Mouse (Mus musculus): ENCODE measurements around the gene Ccdc47.

The Ccdc47 gene

GRCm38 (mm10) chr11:106198277-106198676 is 17.9 kb downstream of the Ccdc47 start:
- WGBS = 92% methylated on average over 4 of the region's 4 CpGs

DNA sequence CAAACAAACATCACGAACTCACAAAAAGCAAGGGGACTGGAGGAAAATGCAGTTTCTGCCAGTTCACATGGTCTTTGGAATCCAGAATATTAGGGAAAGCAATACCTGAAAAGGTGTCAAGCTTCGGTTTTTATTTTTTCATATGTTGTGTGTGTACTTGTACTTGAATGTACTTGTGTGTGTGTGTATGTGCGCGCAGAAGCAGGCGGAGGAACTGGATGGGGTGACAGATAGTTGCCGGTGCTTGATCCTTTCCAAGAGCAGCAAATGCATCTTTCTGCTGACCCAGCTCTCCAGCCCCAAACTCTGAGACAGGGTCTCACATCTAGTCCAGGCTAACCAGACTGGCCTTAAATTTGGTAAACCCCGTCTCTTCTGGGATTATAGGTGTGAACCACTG is 21.3 kb downstream of the Ccdc47 start:
- 88% methylated on average over 7 of the region's 7 CpGs for WGBS

DNA sequence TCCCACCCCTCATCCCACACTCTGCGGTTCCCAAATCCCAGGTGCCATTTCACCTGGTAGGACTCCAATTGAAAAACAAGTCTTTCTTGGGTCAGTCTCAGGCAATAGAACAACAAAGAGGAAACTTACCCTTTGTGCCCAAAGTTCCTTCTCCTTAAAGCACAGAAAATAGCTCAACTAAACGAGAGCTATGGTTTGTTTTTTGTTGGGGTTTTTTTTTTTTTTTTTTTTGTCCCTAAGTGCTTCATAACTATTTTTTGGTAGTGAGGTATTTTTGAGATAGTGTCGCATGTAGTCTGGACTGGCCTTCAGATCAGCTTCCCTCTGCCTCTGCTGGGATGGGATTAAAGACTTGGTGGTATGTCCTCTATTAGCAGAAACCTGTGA is 22.0 kb downstream of the Ccdc47 start:
- WGBS = 16% methylated on average over 3 of the region's 3 CpGs

DNA sequence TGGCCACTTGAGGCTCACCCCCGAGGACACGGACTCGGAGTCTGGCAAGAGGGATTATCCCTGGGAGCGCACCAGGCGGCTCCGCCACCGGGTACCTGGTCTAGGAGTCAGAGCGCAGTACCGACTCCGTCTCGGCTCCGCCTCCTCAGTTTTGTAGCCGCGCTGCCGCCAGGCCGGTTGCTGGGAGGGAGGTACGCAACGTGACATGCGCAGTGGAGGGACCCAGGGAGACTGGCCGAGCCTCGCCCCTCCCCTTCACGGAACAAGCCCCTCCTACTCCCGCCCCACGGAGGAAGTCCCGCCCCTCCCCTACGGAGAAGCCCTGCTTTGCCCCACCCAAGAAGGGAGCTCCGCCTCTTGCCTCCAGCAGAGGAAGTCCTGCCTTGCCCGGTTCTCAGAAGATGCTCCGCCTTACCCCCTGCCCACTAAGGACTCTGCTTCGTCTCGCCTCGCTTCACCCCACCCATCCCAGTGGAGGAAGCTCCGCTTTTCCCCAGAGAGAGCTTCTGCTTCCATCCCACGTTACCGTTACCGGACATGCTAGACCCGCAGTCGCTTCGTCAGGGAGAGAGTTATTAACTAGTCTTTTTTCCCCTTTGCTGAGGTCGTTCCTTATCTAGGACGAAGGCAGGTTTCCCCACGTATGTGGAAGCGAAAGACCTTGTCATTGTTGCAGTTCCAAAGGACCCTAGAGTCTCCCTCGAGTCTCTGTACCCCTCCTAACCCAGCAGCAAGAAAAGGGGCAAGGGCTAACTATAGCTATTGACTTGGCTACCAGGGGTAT is 22.6 kb downstream of the Ccdc47 start:
- under 1% methylated on average over 43 of the region's 44 CpGs for WGBS

GRCm38 (mm10) chr11:106192657-106193370 is 23.3 kb downstream of the Ccdc47 start:
- WGBS = 8% methylated on average over 19 of the region's 19 CpGs

DNA sequence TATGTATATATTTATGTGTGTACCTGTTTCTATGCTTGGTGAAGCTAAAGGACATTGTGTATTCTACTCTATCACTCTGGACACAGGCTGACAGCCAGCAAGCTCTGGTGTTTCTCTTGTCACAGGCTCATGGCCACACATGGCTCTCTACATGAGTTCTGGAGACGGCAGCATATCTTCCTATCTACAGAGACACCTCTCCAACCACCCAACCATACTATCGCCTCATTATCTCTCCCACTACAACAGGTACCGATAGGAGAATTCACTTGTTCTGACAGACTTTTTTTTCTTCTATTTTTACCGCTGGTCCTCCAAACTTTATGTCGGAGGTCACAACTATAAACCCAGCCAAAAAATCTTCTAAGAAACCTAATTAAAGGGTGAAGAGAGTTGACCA is 23.9 kb downstream of the Ccdc47 start:
- WGBS = 86% methylated on average over 5 of the region's 5 CpGs

GRCm38 (mm10) chr11:106191716-106192115 is 24.4 kb downstream of the Ccdc47 start:
- WGBS = 97% methylated on average over 3 of the region's 3 CpGs

- 98% methylated on average over 4 of the region's 4 CpGs for WGBS
Observed at GRCm38 (mm10) chr11:106187326-106187725, 28.8 kb downstream of the Ccdc47 start.

GRCm38 (mm10) chr11:106180449-106180801 is 35.7 kb downstream of the Ccdc47 start:
- WGBS = 88% methylated on average over 2 of the region's 2 CpGs

DNA sequence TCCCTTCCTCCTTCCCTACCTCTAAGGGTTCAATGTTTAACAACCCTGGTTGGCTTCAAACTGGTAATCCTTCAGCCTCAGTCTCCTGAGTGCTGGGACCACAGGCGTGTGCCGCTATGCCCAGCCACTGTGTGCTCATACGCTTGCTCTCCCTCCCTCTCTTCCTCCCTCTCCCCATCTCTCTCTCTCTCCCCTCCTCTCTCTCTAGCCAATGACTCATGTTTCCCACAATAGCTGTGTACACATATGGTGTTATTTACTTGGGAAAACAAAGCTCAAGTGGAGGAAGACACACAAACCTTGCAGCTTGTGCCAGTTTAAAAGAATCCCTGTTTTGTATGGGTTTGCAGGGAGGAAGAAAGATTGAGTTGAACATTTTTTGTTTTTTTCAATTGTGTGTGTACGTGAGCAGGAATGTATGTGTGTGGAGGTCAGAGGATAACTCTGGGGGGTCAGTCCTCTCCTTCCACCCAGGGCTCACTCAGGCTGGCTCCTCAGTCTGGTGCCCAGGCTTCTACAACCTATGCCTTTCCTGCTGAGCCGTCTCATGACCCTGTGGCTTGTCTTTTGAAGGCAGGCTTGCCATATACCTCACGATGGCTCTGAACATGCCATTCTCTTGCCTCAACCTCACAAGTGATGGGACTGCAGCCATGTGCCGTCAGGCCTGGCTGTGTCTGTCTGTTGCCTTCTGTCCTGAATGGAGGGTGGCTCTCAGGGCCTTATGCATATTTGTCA is 36.3 kb downstream of the Ccdc47 start:
- WGBS = 50% methylated on average over 7 of the region's 7 CpGs

DNA sequence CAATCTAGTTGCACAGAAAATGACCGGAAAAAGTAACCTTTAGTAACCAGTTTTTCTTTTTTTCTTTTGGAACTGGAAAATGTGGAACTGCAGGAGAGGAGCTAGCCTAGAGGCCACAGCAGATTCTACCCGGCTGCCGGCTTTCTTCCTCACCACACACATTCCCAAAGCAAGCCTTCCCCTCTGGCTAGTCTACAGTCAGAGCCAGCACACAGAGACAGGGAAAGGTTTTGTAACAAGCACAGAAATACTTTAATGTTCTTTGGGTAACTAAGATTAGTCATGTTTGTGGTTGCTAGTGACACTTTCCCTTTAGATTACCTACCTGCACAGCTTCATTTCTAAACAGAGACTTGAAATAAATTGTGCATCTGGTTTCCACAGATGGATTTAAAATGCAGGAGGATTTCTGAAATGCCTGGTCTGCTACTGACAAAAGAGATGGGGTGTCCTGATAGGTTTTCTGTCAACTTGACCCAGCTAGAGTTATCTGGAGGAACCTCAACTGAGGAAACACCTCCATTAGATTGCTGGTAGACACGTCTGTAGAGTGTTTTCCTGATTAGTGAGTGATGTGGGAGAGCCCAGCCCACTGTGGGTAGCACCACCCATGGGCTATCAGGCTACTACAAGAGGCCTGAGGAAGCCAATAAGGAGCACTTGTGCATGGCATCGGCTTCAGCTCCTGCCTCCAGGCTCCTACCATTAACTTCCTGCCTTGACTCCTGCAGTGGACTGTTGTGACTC is 37.9 kb downstream of the Ccdc47 start:
- 64% methylated on average over 5 of the region's 5 CpGs for WGBS

DNA sequence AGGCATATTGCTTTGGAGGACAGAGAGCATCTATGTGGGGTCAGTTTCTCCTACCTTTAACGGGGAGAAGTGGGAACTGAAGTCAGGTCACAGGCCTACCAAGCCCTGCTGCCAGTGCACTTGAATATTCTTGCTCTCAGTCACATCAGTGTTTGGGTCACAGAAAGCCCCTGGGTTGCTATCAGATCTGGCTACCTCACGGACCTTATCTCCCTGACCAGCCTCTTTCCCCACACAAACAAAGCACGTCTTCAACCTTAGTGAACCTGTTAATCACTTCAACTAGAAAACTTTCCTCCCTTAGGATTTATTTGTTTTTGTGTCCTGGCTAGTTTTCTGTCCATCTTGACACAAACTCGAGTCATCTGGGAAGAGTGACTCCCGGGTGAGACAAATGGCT is 39.8 kb downstream of the Ccdc47 start:
- 88% methylated on average over 5 of the region's 5 CpGs for WGBS

DNA sequence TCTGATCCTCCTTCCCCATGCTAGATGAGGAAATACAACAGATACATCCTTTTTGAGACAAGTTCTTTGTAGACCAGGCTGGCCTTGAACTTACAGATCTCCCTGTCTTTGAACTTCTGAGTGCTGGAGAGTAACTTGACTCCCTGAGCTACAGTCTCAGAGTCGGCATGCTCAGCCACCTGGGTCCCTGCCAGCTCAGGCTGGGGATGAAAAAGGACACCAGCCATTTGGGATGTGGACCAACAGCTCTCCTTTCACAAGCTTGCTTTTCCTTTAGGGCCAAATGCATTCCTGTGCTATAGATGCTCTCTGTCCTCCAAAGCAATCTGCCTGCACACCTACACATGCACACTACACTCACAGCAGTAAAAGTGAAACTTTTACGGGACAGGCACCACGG is 41.1 kb downstream of the Ccdc47 start:
- WGBS = 47% methylated on average over 3 of the region's 3 CpGs

GRCm38 (mm10) chr11:106174372-106174771 is 41.8 kb downstream of the Ccdc47 start:
- WGBS = 90% methylated on average over 5 of the region's 5 CpGs

- 86% methylated on average over 2 of the region's 2 CpGs for WGBS
Observed at GRCm38 (mm10) chr11:106173228-106173627, 42.9 kb downstream of the Ccdc47 start.

DNA sequence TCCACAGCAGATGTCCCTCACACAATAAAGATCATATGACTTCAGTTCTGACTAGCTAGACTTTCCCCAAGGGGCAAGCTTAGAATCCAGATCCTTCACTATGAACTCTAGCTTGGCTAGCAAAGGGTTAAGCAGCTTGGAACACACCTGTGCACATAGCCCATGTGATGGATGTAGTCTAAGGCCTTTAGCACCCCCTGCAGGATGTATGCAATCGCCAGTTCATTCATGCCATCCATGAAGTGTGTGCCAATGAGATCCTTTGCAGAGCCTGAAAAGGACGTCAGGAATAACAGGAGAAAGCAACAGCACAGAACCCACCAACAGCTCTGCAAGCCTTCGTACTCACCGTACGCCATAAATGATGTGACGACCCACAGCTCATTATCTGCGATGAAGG is 45.3 kb downstream of the Ccdc47 start:
- 84% methylated on average over 7 of the region's 7 CpGs for WGBS

- 83% methylated on average over 5 of the region's 5 CpGs for WGBS
Observed at GRCm38 (mm10) chr11:106167435-106167834, 48.7 kb downstream of the Ccdc47 start.

DNA sequence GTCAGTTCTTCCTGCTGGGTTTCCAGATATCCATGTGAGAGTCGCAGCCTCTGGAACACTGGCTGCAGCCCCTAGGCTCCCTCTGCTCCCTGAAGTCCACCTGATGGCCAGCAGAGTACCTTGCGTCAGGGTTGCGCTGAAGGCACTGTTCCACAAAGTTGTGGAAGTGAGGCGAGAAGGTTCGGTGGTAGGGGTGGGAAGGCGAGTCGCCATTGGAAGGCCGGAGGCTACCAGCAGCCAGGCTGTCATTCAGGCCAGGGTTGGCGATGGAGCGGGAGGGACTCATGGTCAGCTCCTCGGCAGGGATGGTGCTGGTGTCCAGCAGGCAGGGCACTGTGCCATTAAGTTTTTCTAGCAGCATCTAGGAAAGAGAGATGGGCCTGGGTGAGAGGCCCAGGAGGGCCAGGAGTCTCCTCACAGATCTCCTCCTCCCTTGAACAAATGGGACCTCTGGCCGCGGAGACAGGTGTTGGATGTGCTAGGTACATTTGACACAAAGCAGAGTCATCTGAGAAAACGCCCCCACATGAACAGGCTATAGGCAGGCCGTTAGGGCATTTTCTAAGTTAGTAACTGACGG is 51.5 kb downstream of the Ccdc47 start:
- 88% methylated on average over 16 of the region's 16 CpGs for WGBS

- 76% methylated on average over 4 of the region's 4 CpGs for WGBS
Observed at GRCm38 (mm10) chr11:106163546-106163945, 52.6 kb downstream of the Ccdc47 start.

DNA sequence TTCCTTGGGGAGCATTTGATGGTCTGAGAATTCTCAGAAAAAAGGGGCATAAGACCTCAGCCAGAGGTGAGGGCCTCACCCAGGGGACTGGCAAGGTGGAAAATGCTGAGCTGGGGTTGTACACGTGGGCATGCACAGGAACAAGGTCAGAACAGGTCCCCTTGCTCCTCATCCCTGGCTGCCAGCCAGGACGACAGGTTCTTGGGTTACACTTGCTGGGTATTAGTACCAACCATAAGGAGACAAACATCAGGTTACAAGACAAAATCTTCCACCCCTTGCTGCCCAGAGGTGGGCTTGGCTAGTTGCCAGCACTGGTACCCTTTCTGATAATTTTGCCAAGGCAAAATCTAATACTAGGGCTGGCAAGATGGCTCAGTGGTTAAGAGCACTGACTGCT is 53.9 kb downstream of the Ccdc47 start:
- WGBS = 89% methylated on average over 2 of the region's 2 CpGs

DNA sequence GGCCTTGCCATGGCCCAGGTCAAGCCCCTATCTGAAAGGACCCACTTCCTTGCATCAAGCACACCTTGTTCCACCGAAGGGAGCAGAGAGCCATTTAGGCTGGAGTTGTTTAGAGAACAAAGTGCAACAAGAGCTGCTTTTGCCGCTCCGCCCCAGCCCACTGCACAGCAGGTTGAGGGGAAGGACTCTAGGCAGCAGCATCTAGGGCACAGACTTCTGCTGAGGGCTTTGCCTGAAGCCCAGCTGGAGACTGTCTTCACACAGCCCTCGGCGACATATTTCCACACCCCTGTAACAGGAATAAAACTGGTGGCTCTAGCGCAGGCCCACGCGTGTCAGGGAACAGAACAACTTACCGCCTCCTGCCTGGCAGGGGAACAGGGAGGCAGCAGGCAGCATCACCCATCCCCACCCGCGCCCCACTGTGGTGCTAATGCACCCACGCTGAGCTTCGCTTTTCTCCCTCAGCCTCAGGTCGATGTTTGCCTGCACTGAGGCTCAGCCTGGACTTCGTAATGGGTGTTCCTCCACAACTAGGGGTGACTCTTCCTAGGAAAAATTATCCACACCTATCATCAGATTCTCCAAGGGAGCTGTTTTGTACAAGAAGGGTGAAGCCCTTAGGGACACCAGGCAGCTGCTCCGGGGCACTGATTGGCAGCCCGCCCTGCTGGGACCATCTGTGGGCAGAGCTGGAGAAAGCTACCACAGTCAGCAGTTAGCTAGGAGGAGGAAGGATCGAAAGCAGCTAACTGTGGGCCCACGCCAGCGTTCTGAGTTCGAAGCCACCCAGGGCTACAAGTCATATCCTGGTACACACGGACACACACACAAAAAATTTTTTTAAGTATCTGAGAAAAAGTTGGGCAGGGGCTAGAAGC is 55.1 kb downstream of the Ccdc47 start, which contains the start of the genes Gm10840 and Limd2:
Gm10840 (plus strand) TSS at position 10 of the 881 bp plus-strand sequence.
Limd2 (minus strand) TSS at position 20 of the 881 bp plus-strand sequence.
- WGBS = 21% methylated on average over 22 of the region's 22 CpGs
